Mouse (Mus musculus): ENCODE data around the gene Mki67. TPM values are rescaled to one million over a fixed set of nuclear protein-coding genes. Genes with fewer than 3 reads are reported as not detected.

Gene Mki67
- polyA plus RNA-seq, 1 experiment = 19.1 TPM

GRCm38 (mm10) chr7:135721436-135721992 lies 5.4 kb upstream of the Mki67 start:
- DNase-seq = no peak
- TF ChIP-seq CTCF (IDR thresholded peaks at IDR 0.05; ENCODE audit: borderline replicate concordance, control insufficient read depth, extremely low read depth, insufficient read depth, low read length, poor library complexity) = no peak
- TF ChIP-seq POLR2A (IDR thresholded peaks at IDR 0.05; ENCODE audit: control insufficient read depth, extremely low read depth, insufficient read depth, low read length, poor library complexity) = no peak
- H3K27ac ChIP-seq (ENCODE audit: control insufficient read depth, insufficient read depth, low read length) = no peak overlapping the region
- 75% methylated on average over 7 of the region's 7 CpGs for WGBS
- no peaks in the 10 kb centered on the region for H3K27me3 ChIP-seq (ENCODE audit: control insufficient read depth, insufficient read depth, low read length)
- no peak overlapping the region for H3K4me3 ChIP-seq (ENCODE audit: control insufficient read depth, insufficient read depth, low read length)
- no peaks in the 10 kb centered on the region for H3K4me1 ChIP-seq (replicated peaks; ENCODE audit: control insufficient read depth, insufficient read depth, low read length)
- H3K36me3 ChIP-seq (ENCODE audit: control insufficient read depth, insufficient read depth, low read length) = no peaks in the 10 kb centered on the region

- WGBS = 27% methylated on average over 7 of the region's 7 CpGs
- peak overlapping the region; percentile 51 for H3K27ac ChIP-seq (ENCODE audit: control insufficient read depth, insufficient read depth, low read length)
- no peak for TF ChIP-seq CTCF (IDR thresholded peaks at IDR 0.05; ENCODE audit: borderline replicate concordance, control insufficient read depth, extremely low read depth, insufficient read depth, low read length, poor library complexity)
- TF ChIP-seq POLR2A (IDR thresholded peaks at IDR 0.05; ENCODE audit: control insufficient read depth, extremely low read depth, insufficient read depth, low read length, poor library complexity) = no peak
- no peaks in the 10 kb centered on the region for H3K36me3 ChIP-seq (ENCODE audit: control insufficient read depth, insufficient read depth, low read length)
- H3K4me1 ChIP-seq (replicated peaks; ENCODE audit: control insufficient read depth, insufficient read depth, low read length) = peaks cover 9% of the 10 kb centered on the region
- DNase-seq = peak; percentile 25
- H3K27me3 ChIP-seq (ENCODE audit: control insufficient read depth, insufficient read depth, low read length) = no peaks in the 10 kb centered on the region
- H3K4me3 ChIP-seq (ENCODE audit: control insufficient read depth, insufficient read depth, low read length) = peak overlapping the region; percentile 56; the same call in 1 of the 2 replicates
Measured at GRCm38 (mm10) chr7:135716968-135717557, 902 bp upstream of the Mki67 start.

- Histone ChIP-seq H3K4me3 (ENCODE audit: control insufficient read depth, insufficient read depth, low read length) (peak overlapping the region; percentile 96), H3K4me1 (replicated peaks; ENCODE audit: control insufficient read depth, insufficient read depth, low read length) (peaks cover 9% of the 10 kb centered on the region), H3K27me3 (ENCODE audit: control insufficient read depth, insufficient read depth, low read length) (no peaks in the 10 kb centered on the region), H3K27ac (ENCODE audit: control insufficient read depth, insufficient read depth, low read length) (peak overlapping the region; percentile 51), H3K36me3 (ENCODE audit: control insufficient read depth, insufficient read depth, low read length) (no peaks in the 10 kb centered on the region)
- no peak for TF ChIP-seq CTCF (IDR thresholded peaks at IDR 0.05; ENCODE audit: borderline replicate concordance, control insufficient read depth, extremely low read depth, insufficient read depth, low read length, poor library complexity)
- TF ChIP-seq POLR2A (IDR thresholded peaks at IDR 0.05; ENCODE audit: control insufficient read depth, extremely low read depth, insufficient read depth, low read length, poor library complexity) = peak; percentile 31; the same call in 1 of the 2 replicates
- WGBS = 0% methylated on average over 22 of the region's 28 CpGs
- DNase-seq = peak; percentile 88
Measured at GRCm38 (mm10) chr7:135716445-135716877, 300 bp upstream of the Mki67 start.

- H3K27me3 ChIP-seq (ENCODE audit: control insufficient read depth, insufficient read depth, low read length) = no peaks in the 10 kb centered on the region
- no peak for DNase-seq
- WGBS = 1% methylated on average over 7 of the region's 7 CpGs
- H3K4me1 ChIP-seq (replicated peaks; ENCODE audit: control insufficient read depth, insufficient read depth, low read length) = peaks cover 9% of the 10 kb centered on the region
- no peak overlapping the region; the same call in 1 of the 2 replicates for H3K27ac ChIP-seq (ENCODE audit: control insufficient read depth, insufficient read depth, low read length)
- TF ChIP-seq POLR2A (IDR thresholded peaks at IDR 0.05; ENCODE audit: control insufficient read depth, extremely low read depth, insufficient read depth, low read length, poor library complexity) (no peak), CTCF (IDR thresholded peaks at IDR 0.05; ENCODE audit: borderline replicate concordance, control insufficient read depth, extremely low read depth, insufficient read depth, low read length, poor library complexity) (no peak)
- H3K36me3 ChIP-seq (ENCODE audit: control insufficient read depth, insufficient read depth, low read length) = peaks cover 6% of the 10 kb centered on the region; the same call in 1 of the 2 replicates
- H3K4me3 ChIP-seq (ENCODE audit: control insufficient read depth, insufficient read depth, low read length) = peak overlapping the region; percentile 96; the same call in 1 of the 2 replicates
Measured at GRCm38 (mm10) chr7:135715166-135715565, 995 bp downstream of the Mki67 start.

DNA sequence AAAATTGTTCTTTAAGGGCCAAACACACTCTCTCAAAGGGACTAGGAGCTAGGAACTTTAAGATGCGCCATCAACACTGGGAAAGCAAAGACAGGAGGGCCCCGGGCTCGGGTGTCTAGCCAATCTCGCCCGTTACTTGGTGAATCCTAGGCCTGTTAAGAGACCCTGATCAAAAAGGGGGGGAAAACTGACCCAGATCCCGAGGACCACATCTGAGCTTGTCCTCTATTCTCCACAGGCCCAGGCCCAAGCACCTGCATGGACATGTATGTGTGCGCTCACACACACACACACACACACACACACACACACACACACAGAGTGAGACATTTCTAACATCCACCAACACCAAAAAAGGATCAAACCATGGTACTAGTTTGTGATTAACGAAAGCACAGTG lies 2.8 kb downstream of the Mki67 start:
- TF ChIP-seq POLR2A (IDR thresholded peaks at IDR 0.05; ENCODE audit: control insufficient read depth, extremely low read depth, insufficient read depth, low read length, poor library complexity) = no peak
- TF ChIP-seq CTCF (IDR thresholded peaks at IDR 0.05; ENCODE audit: borderline replicate concordance, control insufficient read depth, extremely low read depth, insufficient read depth, low read length, poor library complexity) = no peak
- Histone ChIP-seq H3K27me3 (ENCODE audit: control insufficient read depth, insufficient read depth, low read length) (no peaks in the 10 kb centered on the region), H3K27ac (ENCODE audit: control insufficient read depth, insufficient read depth, low read length) (no peak overlapping the region), H3K4me3 (ENCODE audit: control insufficient read depth, insufficient read depth, low read length) (peak overlapping the region; percentile 18), H3K4me1 (replicated peaks; ENCODE audit: control insufficient read depth, insufficient read depth, low read length) (peaks cover 9% of the 10 kb centered on the region), H3K36me3 (ENCODE audit: control insufficient read depth, insufficient read depth, low read length) (peaks cover 21% of the 10 kb centered on the region)
- WGBS = 84% methylated on average over 8 of the region's 8 CpGs
- no peak for DNase-seq

- 89% methylated on average over 1 of the region's 1 CpGs for WGBS
- no peak for TF ChIP-seq CTCF (IDR thresholded peaks at IDR 0.05; ENCODE audit: borderline replicate concordance, control insufficient read depth, extremely low read depth, insufficient read depth, low read length, poor library complexity)
- Histone ChIP-seq H3K36me3 (ENCODE audit: control insufficient read depth, insufficient read depth, low read length) (peaks cover 28% of the 10 kb centered on the region), H3K4me1 (replicated peaks; ENCODE audit: control insufficient read depth, insufficient read depth, low read length) (peaks cover 9% of the 10 kb centered on the region), H3K4me3 (ENCODE audit: control insufficient read depth, insufficient read depth, low read length) (no peak overlapping the region), H3K27ac (ENCODE audit: control insufficient read depth, insufficient read depth, low read length) (no peak overlapping the region), H3K27me3 (ENCODE audit: control insufficient read depth, insufficient read depth, low read length) (no peaks in the 10 kb centered on the region)
- no peak for DNase-seq
Measured at GRCm38 (mm10) chr7:135712534-135712933, 3.6 kb downstream of the Mki67 start.
